Mouse (Mus musculus): ENCODE data around the gene Cyp4a10. TPM values are rescaled to one million over a fixed set of nuclear protein-coding genes. Genes with fewer than 3 reads are reported as not detected.
"Not testable (repeated sequence)": the region's sequence is repeated elsewhere in the genome, so short reads cannot be mapped to it uniquely, and the experiment has no call there.

Cyp4a10 gene
- polyA plus RNA-seq, 1 experiment from 2014 or later = not detected

DNA sequence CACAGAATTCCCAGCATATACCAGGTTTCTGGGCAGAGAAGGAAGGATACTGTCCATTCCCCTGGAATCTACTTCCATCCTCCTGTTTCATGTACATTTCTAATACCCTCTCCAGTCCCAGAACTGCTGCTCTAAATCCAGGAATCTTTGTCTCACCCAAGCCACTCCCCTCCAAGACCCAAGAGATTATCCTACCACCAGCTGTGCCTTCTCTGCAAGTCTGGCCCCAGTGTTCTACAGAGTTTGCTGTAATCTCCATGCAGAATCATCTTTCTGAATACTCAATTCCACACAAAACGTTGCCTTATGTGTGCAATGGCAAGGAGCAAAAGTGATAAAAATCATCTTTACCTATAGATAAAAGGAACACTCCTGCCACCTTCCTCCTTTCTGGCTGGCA lies 27.0 kb downstream of the Cyp4a10 start:
- ATAC-seq (ENCODE audit: insufficient number of reproducible peaks, low FRiP score, low TSS enrichment, low read depth) = no peak
- Histone ChIP-seq H3K9ac (ENCODE audit: low read length) (no peak overlapping the region), H3K27ac (replicated peaks; ENCODE audit: low read depth, low read length) (no peak overlapping the region), H3K4me1 (ENCODE audit: control insufficient read depth, insufficient read depth, low read length) (no peaks in the 10 kb centered on the region), H3K4me2 (ENCODE audit: low read depth, severe bottlenecking) (no peak overlapping the region), H3K36me3 (ENCODE audit: control insufficient read depth, insufficient read depth, low read length) (no peaks in the 10 kb centered on the region), H3K9me3 (ENCODE audit: control insufficient read depth, low read length) (no peaks in the 10 kb centered on the region), H3K4me3 (ENCODE audit: low read depth, low read length) (no peak overlapping the region), H3K27me3 (ENCODE audit: control insufficient read depth, insufficient read depth, low read length) (no peaks in the 10 kb centered on the region)
- no peak for DNase-seq (ENCODE audit: low spot score)
- WGBS = 56% methylated on average over 1 of the region's 1 CpGs

DNA sequence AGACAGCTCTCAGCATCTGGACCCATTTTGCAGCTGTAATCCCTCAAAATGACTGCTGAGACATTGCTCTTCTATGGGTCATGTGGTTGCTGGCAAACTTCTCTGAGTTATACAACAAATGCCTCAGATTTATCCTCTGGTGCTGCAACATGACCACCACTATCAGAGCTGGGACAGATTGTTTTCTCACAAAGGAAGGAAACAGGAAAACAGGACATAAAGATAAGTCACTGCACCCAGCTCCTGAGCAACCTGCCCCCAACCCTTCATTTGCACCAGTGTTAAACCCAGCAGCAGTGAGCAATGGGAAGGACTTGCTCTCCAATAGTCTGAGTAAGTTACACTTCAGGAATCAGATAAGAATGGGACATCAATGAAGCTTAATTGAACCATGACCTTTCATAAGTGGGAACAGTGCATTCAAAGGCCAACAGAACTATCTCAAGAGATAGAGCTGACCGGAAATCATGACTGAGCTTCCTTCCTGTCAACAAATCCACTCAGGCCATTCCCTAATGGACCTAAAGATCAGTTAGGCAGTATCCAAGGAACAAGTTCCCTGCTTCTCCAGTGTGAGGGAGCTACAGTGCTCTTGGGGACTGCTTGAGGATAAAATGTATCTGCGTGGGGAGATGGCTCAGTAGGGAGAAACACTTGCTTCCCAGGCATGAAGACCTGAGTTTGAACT lies 28.2 kb downstream of the Cyp4a10 start:
- 70% methylated on average over 2 of the region's 2 CpGs for WGBS
- H3K4me3 ChIP-seq (ENCODE audit: low read depth, low read length) = no peak overlapping the region
- no peaks in the 10 kb centered on the region for H3K27me3 ChIP-seq (ENCODE audit: control insufficient read depth, insufficient read depth, low read length)
- DNase-seq (ENCODE audit: low spot score) = no peak
- no peak overlapping the region for H3K9ac ChIP-seq (ENCODE audit: low read length)
- H3K36me3 ChIP-seq (ENCODE audit: control insufficient read depth, insufficient read depth, low read length) = no peaks in the 10 kb centered on the region
- no peak overlapping the region for H3K4me2 ChIP-seq (ENCODE audit: low read depth, severe bottlenecking)
- no peaks in the 10 kb centered on the region for H3K9me3 ChIP-seq (ENCODE audit: control insufficient read depth, low read length)
- no peaks in the 10 kb centered on the region for H3K4me1 ChIP-seq (ENCODE audit: control insufficient read depth, insufficient read depth, low read length)
- H3K27ac ChIP-seq (replicated peaks; ENCODE audit: low read depth, low read length) = no peak overlapping the region
- no peak for ATAC-seq (ENCODE audit: insufficient number of reproducible peaks, low FRiP score, low TSS enrichment, low read depth)

- Histone ChIP-seq H3K9me3 (ENCODE audit: control insufficient read depth, low read length) (no peaks in the 10 kb centered on the region), H3K36me3 (ENCODE audit: control insufficient read depth, insufficient read depth, low read length) (no peaks in the 10 kb centered on the region), H3K27me3 (ENCODE audit: control insufficient read depth, insufficient read depth, low read length) (no peaks in the 10 kb centered on the region), H3K27ac (replicated peaks; ENCODE audit: low read depth, low read length) (no peak overlapping the region), H3K9ac (ENCODE audit: low read length) (no peak overlapping the region), H3K4me1 (ENCODE audit: control insufficient read depth, insufficient read depth, low read length) (no peaks in the 10 kb centered on the region), H3K4me2 (ENCODE audit: low read depth, severe bottlenecking) (no peak overlapping the region), H3K4me3 (ENCODE audit: low read depth, low read length) (no peak overlapping the region)
- WGBS = 88% methylated on average over 3 of the region's 3 CpGs
- no peak for ATAC-seq (ENCODE audit: insufficient number of reproducible peaks, low FRiP score, low TSS enrichment, low read depth)
- DNase-seq (ENCODE audit: low spot score) = no peak
These were observed 34.7 kb downstream of the Cyp4a10 start for GRCm38 (mm10) chr4:115552726-115553125.

- Histone ChIP-seq H3K36me3 (ENCODE audit: control insufficient read depth, insufficient read depth, low read length) (no peaks in the 10 kb centered on the region), H3K9me3 (ENCODE audit: control insufficient read depth, low read length) (no peaks in the 10 kb centered on the region), H3K27me3 (ENCODE audit: control insufficient read depth, insufficient read depth, low read length) (no peaks in the 10 kb centered on the region), H3K4me2 (ENCODE audit: low read depth, severe bottlenecking) (no peak overlapping the region), H3K27ac (replicated peaks; ENCODE audit: low read depth, low read length) (no peak overlapping the region), H3K4me1 (ENCODE audit: control insufficient read depth, insufficient read depth, low read length) (no peaks in the 10 kb centered on the region), H3K9ac (ENCODE audit: low read length) (no peak overlapping the region), H3K4me3 (ENCODE audit: low read depth, low read length) (no peak overlapping the region)
- WGBS = 78% methylated on average over 2 of the region's 2 CpGs
- DNase-seq (ENCODE audit: low spot score) = no peak
- no peak for ATAC-seq (ENCODE audit: insufficient number of reproducible peaks, low FRiP score, low TSS enrichment, low read depth)
These were observed 37.4 kb downstream of the Cyp4a10 start for GRCm38 (mm10) chr4:115555513-115555912.

- 69% methylated on average over 4 of the region's 4 CpGs for WGBS
- Histone ChIP-seq H3K9me3 (ENCODE audit: control insufficient read depth, low read length) (no peaks in the 10 kb centered on the region), H3K4me2 (ENCODE audit: low read depth, severe bottlenecking) (no peak overlapping the region), H3K27ac (replicated peaks; ENCODE audit: low read depth, low read length) (no peak overlapping the region), H3K36me3 (ENCODE audit: control insufficient read depth, insufficient read depth, low read length) (no peaks in the 10 kb centered on the region), H3K4me1 (ENCODE audit: control insufficient read depth, insufficient read depth, low read length) (no peaks in the 10 kb centered on the region), H3K27me3 (ENCODE audit: control insufficient read depth, insufficient read depth, low read length) (no peaks in the 10 kb centered on the region), H3K4me3 (ENCODE audit: low read depth, low read length) (no peak overlapping the region), H3K9ac (ENCODE audit: low read length) (no peak overlapping the region)
- ATAC-seq (ENCODE audit: insufficient number of reproducible peaks, low FRiP score, low TSS enrichment, low read depth) (no peak), DNase-seq (ENCODE audit: low spot score) (no peak)
These were observed 39.9 kb downstream of the Cyp4a10 start for GRCm38 (mm10) chr4:115557861-115558561.

GRCm38 (mm10) chr4:115561236-115561635 lies 43.2 kb downstream of the Cyp4a10 start:
- H3K4me2 ChIP-seq (ENCODE audit: low read depth, severe bottlenecking); H3K4me3 ChIP-seq (ENCODE audit: low read depth, low read length); H3K9me3 ChIP-seq (ENCODE audit: control insufficient read depth, low read length); H3K27me3 ChIP-seq (ENCODE audit: control insufficient read depth, insufficient read depth, low read length); H3K36me3 ChIP-seq (ENCODE audit: control insufficient read depth, insufficient read depth, low read length); ATAC-seq (ENCODE audit: insufficient number of reproducible peaks, low FRiP score, low TSS enrichment, low read depth); H3K4me1 ChIP-seq (ENCODE audit: control insufficient read depth, insufficient read depth, low read length); H3K9ac ChIP-seq (ENCODE audit: low read length); DNase-seq (ENCODE audit: low spot score); H3K27ac ChIP-seq (replicated peaks; ENCODE audit: low read depth, low read length): not testable (repeated sequence)
- WGBS = 68% methylated on average over 5 of the region's 5 CpGs

GRCm38 (mm10) chr4:115563401-115563800 lies 45.3 kb downstream of the Cyp4a10 start, which contains the start of gene Cyp4a31:
Gene Cyp4a31 (plus strand): TSS chr4:115563649.
- Histone ChIP-seq H3K36me3 (ENCODE audit: control insufficient read depth, insufficient read depth, low read length) (no peaks in the 10 kb centered on the region), H3K27ac (replicated peaks; ENCODE audit: low read depth, low read length) (no peak within 1 kb of the TSS), H3K4me3 (ENCODE audit: low read depth, low read length) (no peak within 1 kb of the TSS), H3K4me1 (ENCODE audit: control insufficient read depth, insufficient read depth, low read length) (no peaks in the 10 kb centered on the region), H3K4me2 (ENCODE audit: low read depth, severe bottlenecking) (no peak within 1 kb of the TSS), H3K9me3 (ENCODE audit: control insufficient read depth, low read length) (no peaks in the 10 kb centered on the region), H3K27me3 (ENCODE audit: control insufficient read depth, insufficient read depth, low read length) (no peaks in the 10 kb centered on the region), H3K9ac (ENCODE audit: low read length) (no peak within 1 kb of the TSS)
- ATAC-seq (ENCODE audit: insufficient number of reproducible peaks, low FRiP score, low TSS enrichment, low read depth) (no peak), DNase-seq (ENCODE audit: low spot score) (no peak)
- WGBS = 84% methylated on average over 3 of the region's 3 CpGs

DNA sequence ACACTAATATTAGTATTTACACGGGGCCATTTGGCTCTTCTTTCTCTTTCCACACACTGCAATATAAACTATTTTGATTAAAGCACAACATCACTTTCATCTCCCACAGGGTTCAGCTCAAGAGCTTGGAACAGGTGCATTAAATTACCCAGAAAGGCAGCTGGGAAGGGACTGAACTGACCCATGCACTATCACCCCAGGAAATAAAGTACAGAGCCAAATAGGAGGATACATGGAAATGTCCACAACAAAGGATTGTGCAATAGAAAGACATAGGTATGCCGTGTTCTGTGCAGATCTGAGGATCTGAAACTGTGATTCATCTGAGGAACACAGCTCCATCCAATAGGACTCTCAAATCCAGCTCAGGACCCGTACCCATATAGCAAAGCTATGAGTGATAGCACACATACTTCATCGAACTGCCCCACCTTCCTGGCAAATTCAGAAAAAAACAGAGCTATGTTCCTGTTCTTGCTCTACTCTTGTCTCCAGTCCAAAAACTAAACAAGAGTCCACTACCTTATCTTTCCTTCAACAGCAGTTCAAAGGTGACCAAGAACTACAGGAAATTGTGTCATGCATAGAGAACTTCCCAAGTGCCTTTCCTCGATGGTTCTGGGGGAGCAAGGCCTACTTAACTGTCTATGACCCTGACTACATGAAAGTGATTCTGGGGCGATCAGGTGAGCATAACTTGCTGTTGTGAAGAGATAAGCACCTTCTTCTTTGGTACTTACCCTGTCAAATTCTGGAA lies 46.6 kb downstream of the Cyp4a10 start:
- not testable (repeated sequence) for DNase-seq (ENCODE audit: low spot score)
- 85% methylated on average over 6 of the region's 6 CpGs for WGBS

More for the DNA sequence above, 46.6 kb downstream of the Cyp4a10 start:
- H3K27me3 ChIP-seq (ENCODE audit: control insufficient read depth, insufficient read depth, low read length); H3K9ac ChIP-seq (ENCODE audit: low read length); H3K36me3 ChIP-seq (ENCODE audit: control insufficient read depth, insufficient read depth, low read length); H3K4me1 ChIP-seq (ENCODE audit: control insufficient read depth, insufficient read depth, low read length); H3K27ac ChIP-seq (replicated peaks; ENCODE audit: low read depth, low read length); H3K9me3 ChIP-seq (ENCODE audit: control insufficient read depth, low read length); H3K4me2 ChIP-seq (ENCODE audit: low read depth, severe bottlenecking); H3K4me3 ChIP-seq (ENCODE audit: low read depth, low read length); ATAC-seq (ENCODE audit: insufficient number of reproducible peaks, low FRiP score, low TSS enrichment, low read depth): not testable (repeated sequence)

Measured in limb, embryonic 11.5 days (tissue).